Mouse (Mus musculus): ENCODE measurements around the gene Aebp2. TPM values are rescaled to one million over a fixed set of nuclear protein-coding genes. Genes with fewer than 3 reads are reported as not detected.

Gene Aebp2
- polyA plus RNA-seq, 1 experiment from 2014 or later = 15.3 TPM

GRCm38 (mm10) chr6:140629176-140629859 lies 6.9 kb downstream of the Aebp2 start:
- ATAC-seq (ENCODE audit: insufficient number of reproducible peaks, insufficient read depth, low FRiP score, low TSS enrichment, low read depth) = no peak
- no peaks in the 10 kb centered on the region for H3K27me3 ChIP-seq
- H3K27ac ChIP-seq = no peak overlapping the region
- H3K9me3 ChIP-seq = no peaks in the 10 kb centered on the region
- H3K36me3 ChIP-seq = peaks cover 9% of the 10 kb centered on the region
- peaks cover 34% of the 10 kb centered on the region for H3K4me1 ChIP-seq
- 90% methylated on average over 4 of the region's 4 CpGs for WGBS
- no peak overlapping the region for H3K4me2 ChIP-seq
- no peak overlapping the region for H3K9ac ChIP-seq
- H3K4me3 ChIP-seq = no peak overlapping the region

GRCm38 (mm10) chr6:140630306-140630705 lies 7.8 kb downstream of the Aebp2 start:
- no peak overlapping the region for H3K4me2 ChIP-seq
- H3K9me3 ChIP-seq = no peaks in the 10 kb centered on the region
- no peak overlapping the region for H3K4me3 ChIP-seq
- ATAC-seq (ENCODE audit: insufficient number of reproducible peaks, insufficient read depth, low FRiP score, low TSS enrichment, low read depth) = no peak
- 68% methylated on average over 4 of the region's 4 CpGs for WGBS
- H3K36me3 ChIP-seq = peaks cover 17% of the 10 kb centered on the region
- no peak overlapping the region for H3K9ac ChIP-seq
- no peaks in the 10 kb centered on the region for H3K27me3 ChIP-seq
- H3K4me1 ChIP-seq = peaks cover 30% of the 10 kb centered on the region
- no peak overlapping the region for H3K27ac ChIP-seq

GRCm38 (mm10) chr6:140633616-140634015 lies 11.2 kb downstream of the Aebp2 start:
- no peak overlapping the region for H3K9ac ChIP-seq
- H3K4me1 ChIP-seq = peaks cover 6% of the 10 kb centered on the region
- peaks cover 47% of the 10 kb centered on the region for H3K36me3 ChIP-seq
- no peak overlapping the region for H3K27ac ChIP-seq
- ATAC-seq (ENCODE audit: insufficient number of reproducible peaks, insufficient read depth, low FRiP score, low TSS enrichment, low read depth) = no peak
- H3K4me2 ChIP-seq = no peak overlapping the region
- H3K9me3 ChIP-seq = no peaks in the 10 kb centered on the region
- H3K27me3 ChIP-seq = no peaks in the 10 kb centered on the region
- H3K4me3 ChIP-seq = no peak overlapping the region
- 89% methylated on average over 8 of the region's 8 CpGs for WGBS

GRCm38 (mm10) chr6:140636290-140636689 lies 13.8 kb downstream of the Aebp2 start:
- peaks cover 72% of the 10 kb centered on the region for H3K36me3 ChIP-seq

GRCm38 (mm10) chr6:140642010-140642409 lies 19.5 kb downstream of the Aebp2 start:
- Histone ChIP-seq H3K9me3 (no peaks in the 10 kb centered on the region), H3K4me3 (no peak overlapping the region), H3K4me2 (no peak overlapping the region), H3K27ac (no peak overlapping the region), H3K36me3 (peaks cover 80% of the 10 kb centered on the region), H3K4me1 (no peaks in the 10 kb centered on the region), H3K27me3 (no peaks in the 10 kb centered on the region), H3K9ac (no peak overlapping the region)
- WGBS = 93% methylated on average over 7 of the region's 7 CpGs
- ATAC-seq (ENCODE audit: insufficient number of reproducible peaks, insufficient read depth, low FRiP score, low TSS enrichment, low read depth) = no peak

More at GRCm38 (mm10) chr6:140636290-140636689, 13.8 kb downstream of the Aebp2 start:
- H3K27me3 ChIP-seq = no peaks in the 10 kb centered on the region
- H3K9ac ChIP-seq = no peak overlapping the region
- no peak for ATAC-seq (ENCODE audit: insufficient number of reproducible peaks, insufficient read depth, low FRiP score, low TSS enrichment, low read depth)
- no peak overlapping the region for H3K4me3 ChIP-seq
- H3K9me3 ChIP-seq = no peaks in the 10 kb centered on the region
- 96% methylated on average over 4 of the region's 4 CpGs for WGBS
- H3K4me2 ChIP-seq = no peak overlapping the region
- H3K4me1 ChIP-seq = no peaks in the 10 kb centered on the region
- no peak overlapping the region for H3K27ac ChIP-seq

- no peaks in the 10 kb centered on the region for H3K27me3 ChIP-seq
- H3K36me3 ChIP-seq = peaks cover 78% of the 10 kb centered on the region
- no peak overlapping the region for H3K4me3 ChIP-seq
- H3K4me2 ChIP-seq = no peak overlapping the region
- H3K27ac ChIP-seq = no peak overlapping the region
- WGBS = 93% methylated on average over 12 of the region's 12 CpGs
- H3K4me1 ChIP-seq = no peaks in the 10 kb centered on the region
- no peak overlapping the region for H3K9ac ChIP-seq
- no peak for ATAC-seq (ENCODE audit: insufficient number of reproducible peaks, insufficient read depth, low FRiP score, low TSS enrichment, low read depth)
- no peaks in the 10 kb centered on the region for H3K9me3 ChIP-seq
These were observed 20.2 kb downstream of the Aebp2 start for GRCm38 (mm10) chr6:140642655-140643054.

GRCm38 (mm10) chr6:140645931-140646330 lies 23.5 kb downstream of the Aebp2 start:
- H3K4me2 ChIP-seq = no peak overlapping the region
- H3K4me3 ChIP-seq = no peak overlapping the region
- no peaks in the 10 kb centered on the region for H3K27me3 ChIP-seq
- no peak overlapping the region for H3K27ac ChIP-seq
- no peaks in the 10 kb centered on the region for H3K4me1 ChIP-seq
- H3K9me3 ChIP-seq = no peaks in the 10 kb centered on the region
- no peak for ATAC-seq (ENCODE audit: insufficient number of reproducible peaks, insufficient read depth, low FRiP score, low TSS enrichment, low read depth)
- H3K9ac ChIP-seq = no peak overlapping the region
- H3K36me3 ChIP-seq = peaks cover 78% of the 10 kb centered on the region

- ATAC-seq (ENCODE audit: insufficient number of reproducible peaks, insufficient read depth, low FRiP score, low TSS enrichment, low read depth) = no peak
- peaks cover 73% of the 10 kb centered on the region for H3K36me3 ChIP-seq
- H3K4me3 ChIP-seq = no peak overlapping the region
- no peak overlapping the region for H3K9ac ChIP-seq
- no peaks in the 10 kb centered on the region for H3K4me1 ChIP-seq
- no peaks in the 10 kb centered on the region for H3K9me3 ChIP-seq
- H3K27me3 ChIP-seq = no peaks in the 10 kb centered on the region
- WGBS = 83% methylated on average over 6 of the region's 6 CpGs
- H3K4me2 ChIP-seq = no peak overlapping the region
- H3K27ac ChIP-seq = no peak overlapping the region
These were observed 24.4 kb downstream of the Aebp2 start for GRCm38 (mm10) chr6:140646892-140647291.

GRCm38 (mm10) chr6:140649812-140650211 lies 27.3 kb downstream of the Aebp2 start:
- no peaks in the 10 kb centered on the region for H3K4me1 ChIP-seq
- no peak overlapping the region for H3K27ac ChIP-seq
- H3K4me3 ChIP-seq = no peak overlapping the region
- H3K4me2 ChIP-seq = no peak overlapping the region
- 27% methylated on average over 1 of the region's 1 CpGs for WGBS
- H3K27me3 ChIP-seq = no peaks in the 10 kb centered on the region
- ATAC-seq (ENCODE audit: insufficient number of reproducible peaks, insufficient read depth, low FRiP score, low TSS enrichment, low read depth) = no peak
- H3K9ac ChIP-seq = no peak overlapping the region
- H3K36me3 ChIP-seq = peaks cover 69% of the 10 kb centered on the region
- no peaks in the 10 kb centered on the region for H3K9me3 ChIP-seq

GRCm38 (mm10) chr6:140651923-140652322 lies 29.5 kb downstream of the Aebp2 start:
- H3K4me1 ChIP-seq = peaks cover 14% of the 10 kb centered on the region
- H3K9me3 ChIP-seq = no peaks in the 10 kb centered on the region
- H3K27me3 ChIP-seq = no peaks in the 10 kb centered on the region
- 93% methylated on average over 7 of the region's 7 CpGs for WGBS
- H3K4me2 ChIP-seq = no peak overlapping the region
- no peak for ATAC-seq (ENCODE audit: insufficient number of reproducible peaks, insufficient read depth, low FRiP score, low TSS enrichment, low read depth)
- H3K9ac ChIP-seq = no peak overlapping the region
- H3K27ac ChIP-seq = no peak overlapping the region
- H3K36me3 ChIP-seq = peaks cover 63% of the 10 kb centered on the region
- no peak overlapping the region for H3K4me3 ChIP-seq

GRCm38 (mm10) chr6:140655451-140655850 lies 33.0 kb downstream of the Aebp2 start:
- Histone ChIP-seq H3K27ac (peak overlapping the region; percentile 71; the same call in 1 of the 2 replicates), H3K36me3 (peaks cover 34% of the 10 kb centered on the region), H3K27me3 (no peaks in the 10 kb centered on the region), H3K4me1 (peaks cover 15% of the 10 kb centered on the region), H3K9ac (no peak overlapping the region), H3K4me3 (no peak overlapping the region), H3K9me3 (no peaks in the 10 kb centered on the region), H3K4me2 (no peak overlapping the region)
- no peak for ATAC-seq (ENCODE audit: insufficient number of reproducible peaks, insufficient read depth, low FRiP score, low TSS enrichment, low read depth)
- WGBS = 97% methylated on average over 7 of the region's 7 CpGs

- no peak overlapping the region for H3K4me3 ChIP-seq
- H3K4me2 ChIP-seq = no peak overlapping the region
- no peaks in the 10 kb centered on the region for H3K9me3 ChIP-seq
- peaks cover 30% of the 10 kb centered on the region for H3K36me3 ChIP-seq
- 86% methylated on average over 3 of the region's 3 CpGs for WGBS
- H3K9ac ChIP-seq = no peak overlapping the region
- no peaks in the 10 kb centered on the region for H3K27me3 ChIP-seq
- 0 out of 2 replicates have a peak overlapping the region, but pooled peaks have one; percentile 71 for H3K27ac ChIP-seq
- peaks cover 15% of the 10 kb centered on the region for H3K4me1 ChIP-seq
- ATAC-seq (ENCODE audit: insufficient number of reproducible peaks, insufficient read depth, low FRiP score, low TSS enrichment, low read depth) = no peak
These were observed 34.5 kb downstream of the Aebp2 start for GRCm38 (mm10) chr6:140656991-140657390.

All from embryonic facial prominence, embryonic 13.5 days (tissue).